Mouse (Mus musculus): Measurements from ENCODE around the gene Akt3. TPM values are rescaled to one million over a fixed set of nuclear protein-coding genes. Genes with fewer than 3 reads are reported as not detected.

The Akt3 gene
- polyA plus RNA-seq, 1 experiment from 2014 or later, result 2.3 TPM

GRCm38 (mm10) chr1:176999011-176999410 is 259.0 kb downstream of the Akt3 start:
- 40% methylated on average over 6 of the region's 6 CpGs for WGBS
- Histone ChIP-seq H3K27ac (ENCODE audit: low read length) (no peak overlapping the region), H3K36me3 (ENCODE audit: control insufficient read depth, insufficient read depth, low read length) (no peaks in the 10 kb centered on the region), H3K27me3 (replicated peaks; ENCODE audit: control insufficient read depth, insufficient read depth, low read length) (no peaks in the 10 kb centered on the region), H3K9ac (ENCODE audit: low read depth, low read length) (no peak overlapping the region), H3K4me1 (ENCODE audit: control insufficient read depth, insufficient read depth, low read length) (peaks cover 15% of the 10 kb centered on the region), H3K9me3 (ENCODE audit: control insufficient read depth, low read length) (no peaks in the 10 kb centered on the region), H3K4me2 (ENCODE audit: low read depth, low read length) (no peak overlapping the region), H3K4me3 (ENCODE audit: low read length) (no peak overlapping the region)
- no peak for ATAC-seq

- Histone ChIP-seq H3K4me1 (ENCODE audit: control insufficient read depth, insufficient read depth, low read length) (peaks cover 15% of the 10 kb centered on the region), H3K27ac (ENCODE audit: low read length) (peak overlapping the region; percentile 87), H3K9me3 (ENCODE audit: control insufficient read depth, low read length) (no peaks in the 10 kb centered on the region), H3K27me3 (replicated peaks; ENCODE audit: control insufficient read depth, insufficient read depth, low read length) (no peaks in the 10 kb centered on the region), H3K36me3 (ENCODE audit: control insufficient read depth, insufficient read depth, low read length) (no peaks in the 10 kb centered on the region), H3K9ac (ENCODE audit: low read depth, low read length) (peak overlapping the region; percentile 70), H3K4me3 (ENCODE audit: low read length) (peak overlapping the region; percentile 49), H3K4me2 (ENCODE audit: low read depth, low read length) (peak overlapping the region; percentile 51)
- 43% methylated on average over 33 of the region's 33 CpGs for WGBS
- peak; percentile 87 for ATAC-seq
Observed at GRCm38 (mm10) chr1:176997711-176998689, 260.0 kb downstream of the Akt3 start.

GRCm38 (mm10) chr1:176997254-176997653 is 260.7 kb downstream of the Akt3 start:
- Histone ChIP-seq H3K27ac (ENCODE audit: low read length) (0 out of 2 replicates have a peak overlapping the region, but pooled peaks have one; percentile 35), H3K4me3 (ENCODE audit: low read length) (peak overlapping the region; percentile 49; the same call in 1 of the 2 replicates), H3K4me1 (ENCODE audit: control insufficient read depth, insufficient read depth, low read length) (peaks cover 15% of the 10 kb centered on the region), H3K9me3 (ENCODE audit: control insufficient read depth, low read length) (no peaks in the 10 kb centered on the region), H3K4me2 (ENCODE audit: low read depth, low read length) (peak overlapping the region; percentile 19; the same call in 1 of the 2 replicates), H3K9ac (ENCODE audit: low read depth, low read length) (peak overlapping the region; percentile 27; the same call in 1 of the 2 replicates), H3K36me3 (ENCODE audit: control insufficient read depth, insufficient read depth, low read length) (no peaks in the 10 kb centered on the region), H3K27me3 (replicated peaks; ENCODE audit: control insufficient read depth, insufficient read depth, low read length) (no peaks in the 10 kb centered on the region)
- no peak for ATAC-seq
- WGBS, result 66% methylated on average over 6 of the region's 6 CpGs

- H3K9me3 ChIP-seq (ENCODE audit: control insufficient read depth, low read length), result no peaks in the 10 kb centered on the region
- peaks cover 15% of the 10 kb centered on the region for H3K4me1 ChIP-seq (ENCODE audit: control insufficient read depth, insufficient read depth, low read length)
- 0 out of 2 replicates have a peak overlapping the region, but pooled peaks have one; percentile 35 for H3K27ac ChIP-seq (ENCODE audit: low read length)
- 41% methylated on average over 16 of the region's 16 CpGs for WGBS
- no peaks in the 10 kb centered on the region for H3K36me3 ChIP-seq (ENCODE audit: control insufficient read depth, insufficient read depth, low read length)
- no peak for ATAC-seq
- peak overlapping the region; percentile 19; the same call in 1 of the 2 replicates for H3K4me2 ChIP-seq (ENCODE audit: low read depth, low read length)
- no peaks in the 10 kb centered on the region for H3K27me3 ChIP-seq (replicated peaks; ENCODE audit: control insufficient read depth, insufficient read depth, low read length)
- peak overlapping the region; percentile 27; the same call in 1 of the 2 replicates for H3K9ac ChIP-seq (ENCODE audit: low read depth, low read length)
- no peak overlapping the region for H3K4me3 ChIP-seq (ENCODE audit: low read length)
Observed at GRCm38 (mm10) chr1:176996630-176997201, 261.3 kb downstream of the Akt3 start.

- ATAC-seq, result no peak
- no peak overlapping the region for H3K9ac ChIP-seq (ENCODE audit: low read depth, low read length)
- WGBS, result 89% methylated on average over 3 of the region's 3 CpGs
Observed at GRCm38 (mm10) chr1:176996166-176996565, 261.8 kb downstream of the Akt3 start.

GRCm38 (mm10) chr1:176995419-176995775 is 262.6 kb downstream of the Akt3 start:
- Histone ChIP-seq H3K9ac (ENCODE audit: low read depth, low read length) (no peak overlapping the region), H3K4me3 (ENCODE audit: low read length) (no peak overlapping the region), H3K27me3 (replicated peaks; ENCODE audit: control insufficient read depth, insufficient read depth, low read length) (no peaks in the 10 kb centered on the region), H3K4me1 (ENCODE audit: control insufficient read depth, insufficient read depth, low read length) (peaks cover 15% of the 10 kb centered on the region), H3K4me2 (ENCODE audit: low read depth, low read length) (no peak overlapping the region), H3K36me3 (ENCODE audit: control insufficient read depth, insufficient read depth, low read length) (no peaks in the 10 kb centered on the region), H3K9me3 (ENCODE audit: control insufficient read depth, low read length) (no peaks in the 10 kb centered on the region), H3K27ac (ENCODE audit: low read length) (peak overlapping the region; percentile 17)
- 58% methylated on average over 4 of the region's 4 CpGs for WGBS
- peak; percentile 52 for ATAC-seq

More at GRCm38 (mm10) chr1:176996166-176996565, 261.8 kb downstream of the Akt3 start:
- H3K4me3 ChIP-seq (ENCODE audit: low read length), result no peak overlapping the region
- 0 out of 2 replicates have a peak overlapping the region, but pooled peaks have one; percentile 17 for H3K27ac ChIP-seq (ENCODE audit: low read length)
- H3K36me3 ChIP-seq (ENCODE audit: control insufficient read depth, insufficient read depth, low read length), result no peaks in the 10 kb centered on the region
- H3K27me3 ChIP-seq (replicated peaks; ENCODE audit: control insufficient read depth, insufficient read depth, low read length), result no peaks in the 10 kb centered on the region
- H3K4me1 ChIP-seq (ENCODE audit: control insufficient read depth, insufficient read depth, low read length), result peaks cover 15% of the 10 kb centered on the region
- H3K4me2 ChIP-seq (ENCODE audit: low read depth, low read length), result no peak overlapping the region
- H3K9me3 ChIP-seq (ENCODE audit: control insufficient read depth, low read length), result no peaks in the 10 kb centered on the region

- no peaks in the 10 kb centered on the region for H3K27me3 ChIP-seq (replicated peaks; ENCODE audit: control insufficient read depth, insufficient read depth, low read length)
- H3K27ac ChIP-seq (ENCODE audit: low read length), result no peak overlapping the region; the same call in 1 of the 2 replicates
- H3K9me3 ChIP-seq (ENCODE audit: control insufficient read depth, low read length), result no peaks in the 10 kb centered on the region
- H3K4me3 ChIP-seq (ENCODE audit: low read length), result no peak overlapping the region
- H3K36me3 ChIP-seq (ENCODE audit: control insufficient read depth, insufficient read depth, low read length), result no peaks in the 10 kb centered on the region
- no peak overlapping the region for H3K4me2 ChIP-seq (ENCODE audit: low read depth, low read length)
- peaks cover 15% of the 10 kb centered on the region for H3K4me1 ChIP-seq (ENCODE audit: control insufficient read depth, insufficient read depth, low read length)
- 57% methylated on average over 11 of the region's 11 CpGs for WGBS
- no peak overlapping the region for H3K9ac ChIP-seq (ENCODE audit: low read depth, low read length)
- ATAC-seq, result no peak; the same call in 1 of the 2 replicates
Observed at GRCm38 (mm10) chr1:176994707-176995418, 263.1 kb downstream of the Akt3 start.

- peaks cover 15% of the 10 kb centered on the region for H3K4me1 ChIP-seq (ENCODE audit: control insufficient read depth, insufficient read depth, low read length)
- no peak overlapping the region for H3K9ac ChIP-seq (ENCODE audit: low read depth, low read length)
- ATAC-seq, result no peak
- H3K27ac ChIP-seq (ENCODE audit: low read length), result no peak overlapping the region
- no peak overlapping the region for H3K4me3 ChIP-seq (ENCODE audit: low read length)
- 57% methylated on average over 7 of the region's 7 CpGs for WGBS
- no peaks in the 10 kb centered on the region for H3K9me3 ChIP-seq (ENCODE audit: control insufficient read depth, low read length)
- no peaks in the 10 kb centered on the region for H3K27me3 ChIP-seq (replicated peaks; ENCODE audit: control insufficient read depth, insufficient read depth, low read length)
- no peaks in the 10 kb centered on the region for H3K36me3 ChIP-seq (ENCODE audit: control insufficient read depth, insufficient read depth, low read length)
- no peak overlapping the region for H3K4me2 ChIP-seq (ENCODE audit: low read depth, low read length)
Observed at GRCm38 (mm10) chr1:176994087-176994486, 263.9 kb downstream of the Akt3 start.

Data from intestine, embryonic 16.5 days (tissue).